Mouse (Mus musculus): ENCODE results near the gene Rnf41. TPM values are rescaled to one million over a fixed set of nuclear protein-coding genes. Genes with fewer than 3 reads are reported as not detected.
A peak's percentile ranks its signal among the peaks of the same experiment; 100 is the strongest.

Gene Rnf41
- polyA plus RNA-seq, 1 experiment = 23.0 TPM

GRCm38 (mm10) chr10:128396716-128397264 lies 14.7 kb upstream of the Rnf41 start:
- no peak overlapping the region for H3K4me3 ChIP-seq (ENCODE audit: low read depth, low read length)
- H3K27ac ChIP-seq (ENCODE audit: insufficient read depth, low read depth, low read length) = no peak overlapping the region
- H3K36me3 ChIP-seq (ENCODE audit: control insufficient read depth, insufficient read depth, low read length) = peaks cover 16% of the 10 kb centered on the region
- no peak for TF ChIP-seq CTCF (IDR thresholded peaks at IDR 0.05; ENCODE audit: extremely low read depth, insufficient read length, insufficient replicate concordance, low read depth, low read length)
- TF ChIP-seq POLR2A (IDR thresholded peaks at IDR 0.05; ENCODE audit: low read depth, low read length) = no peak
- WGBS = 59% methylated on average over 10 of the region's 10 CpGs
- no peaks in the 10 kb centered on the region for H3K27me3 ChIP-seq (ENCODE audit: control insufficient read depth, insufficient read depth, low read length)
- peaks cover 14% of the 10 kb centered on the region for H3K4me1 ChIP-seq (ENCODE audit: control insufficient read depth, insufficient read depth, insufficient read length, low read length)

GRCm38 (mm10) chr10:128397466-128397865 lies 14.0 kb upstream of the Rnf41 start:
- WGBS = 44% methylated on average over 7 of the region's 7 CpGs
- Histone ChIP-seq H3K4me3 (ENCODE audit: low read depth, low read length) (no peak overlapping the region), H3K27ac (ENCODE audit: insufficient read depth, low read depth, low read length) (no peak overlapping the region), H3K27me3 (ENCODE audit: control insufficient read depth, insufficient read depth, low read length) (no peaks in the 10 kb centered on the region), H3K36me3 (ENCODE audit: control insufficient read depth, insufficient read depth, low read length) (peaks cover 10% of the 10 kb centered on the region), H3K4me1 (ENCODE audit: control insufficient read depth, insufficient read depth, insufficient read length, low read length) (peaks cover 14% of the 10 kb centered on the region)
- TF ChIP-seq POLR2A (IDR thresholded peaks at IDR 0.05; ENCODE audit: low read depth, low read length) (no peak), CTCF (IDR thresholded peaks at IDR 0.05; ENCODE audit: extremely low read depth, insufficient read length, insufficient replicate concordance, low read depth, low read length) (no peak)

- Histone ChIP-seq H3K4me3 (ENCODE audit: low read depth, low read length) (peak overlapping the region; percentile 60), H3K27ac (ENCODE audit: insufficient read depth, low read depth, low read length) (peak overlapping the region; percentile 80), H3K4me1 (ENCODE audit: control insufficient read depth, insufficient read depth, insufficient read length, low read length) (peaks cover 14% of the 10 kb centered on the region)
These were observed 11.1 kb upstream of the Rnf41 start for GRCm38 (mm10) chr10:128400338-128400737.

GRCm38 (mm10) chr10:128401056-128401455 lies 10.4 kb upstream of the Rnf41 start, which contains the start of gene Slc39a5:
Gene Slc39a5, minus strand, starts transcription at chr10:128401229.
- TF ChIP-seq CTCF (IDR thresholded peaks at IDR 0.05; ENCODE audit: extremely low read depth, insufficient read length, insufficient replicate concordance, low read depth, low read length) = no peak
- peak; percentile 20; the same call in 1 of the 2 replicates for TF ChIP-seq POLR2A (IDR thresholded peaks at IDR 0.05; ENCODE audit: low read depth, low read length)
- peaks cover 10% of the 10 kb centered on the region for H3K36me3 ChIP-seq (ENCODE audit: control insufficient read depth, insufficient read depth, low read length)
- H3K27ac ChIP-seq (ENCODE audit: insufficient read depth, low read depth, low read length) = peak within 1 kb of the TSS; percentile 80
- 8% methylated on average over 2 of the region's 2 CpGs for WGBS
- H3K27me3 ChIP-seq (ENCODE audit: control insufficient read depth, insufficient read depth, low read length) = no peaks in the 10 kb centered on the region
- peak within 1 kb of the TSS; percentile 60 for H3K4me3 ChIP-seq (ENCODE audit: low read depth, low read length)
- peaks cover 11% of the 10 kb centered on the region for H3K4me1 ChIP-seq (ENCODE audit: control insufficient read depth, insufficient read depth, insufficient read length, low read length)

More at GRCm38 (mm10) chr10:128400338-128400737, 11.1 kb upstream of the Rnf41 start:
- Histone ChIP-seq H3K27me3 (ENCODE audit: control insufficient read depth, insufficient read depth, low read length) (no peaks in the 10 kb centered on the region), H3K36me3 (ENCODE audit: control insufficient read depth, insufficient read depth, low read length) (peaks cover 7% of the 10 kb centered on the region; the same call in 1 of the 2 replicates)
- WGBS = 23% methylated on average over 5 of the region's 5 CpGs
- TF ChIP-seq POLR2A (IDR thresholded peaks at IDR 0.05; ENCODE audit: low read depth, low read length) (no peak), CTCF (IDR thresholded peaks at IDR 0.05; ENCODE audit: extremely low read depth, insufficient read length, insufficient replicate concordance, low read depth, low read length) (no peak)

- WGBS = 63% methylated on average over 9 of the region's 9 CpGs
These were observed 9.8 kb upstream of the Rnf41 start for GRCm38 (mm10) chr10:128401638-128402037.

GRCm38 (mm10) chr10:128403931-128404330 lies 7.5 kb upstream of the Rnf41 start:
- 87% methylated on average over 7 of the region's 7 CpGs for WGBS
- TF ChIP-seq CTCF (IDR thresholded peaks at IDR 0.05; ENCODE audit: extremely low read depth, insufficient read length, insufficient replicate concordance, low read depth, low read length) = no peak
- TF ChIP-seq POLR2A (IDR thresholded peaks at IDR 0.05; ENCODE audit: low read depth, low read length) = no peak
- no peak overlapping the region for H3K4me3 ChIP-seq (ENCODE audit: low read depth, low read length)

More at GRCm38 (mm10) chr10:128401638-128402037, 9.8 kb upstream of the Rnf41 start:
- Histone ChIP-seq H3K4me3 (ENCODE audit: low read depth, low read length) (no peak overlapping the region), H3K36me3 (ENCODE audit: control insufficient read depth, insufficient read depth, low read length) (peaks cover 12% of the 10 kb centered on the region), H3K27ac (ENCODE audit: insufficient read depth, low read depth, low read length) (no peak overlapping the region), H3K4me1 (ENCODE audit: control insufficient read depth, insufficient read depth, insufficient read length, low read length) (peaks cover 11% of the 10 kb centered on the region), H3K27me3 (ENCODE audit: control insufficient read depth, insufficient read depth, low read length) (no peaks in the 10 kb centered on the region)
- TF ChIP-seq POLR2A (IDR thresholded peaks at IDR 0.05; ENCODE audit: low read depth, low read length) (no peak), CTCF (IDR thresholded peaks at IDR 0.05; ENCODE audit: extremely low read depth, insufficient read length, insufficient replicate concordance, low read depth, low read length) (no peak)

GRCm38 (mm10) chr10:128408591-128409535 lies 2.6 kb upstream of the Rnf41 start:
- Histone ChIP-seq H3K27ac (ENCODE audit: insufficient read depth, low read depth, low read length) (peak overlapping the region; percentile 26; the same call in 1 of the 2 replicates), H3K27me3 (ENCODE audit: control insufficient read depth, insufficient read depth, low read length) (no peaks in the 10 kb centered on the region), H3K4me3 (ENCODE audit: low read depth, low read length) (peak overlapping the region; percentile 73), H3K36me3 (ENCODE audit: control insufficient read depth, insufficient read depth, low read length) (peaks cover 12% of the 10 kb centered on the region), H3K4me1 (ENCODE audit: control insufficient read depth, insufficient read depth, insufficient read length, low read length) (peaks cover 14% of the 10 kb centered on the region; the same call in 1 of the 2 replicates)
- TF ChIP-seq POLR2A (IDR thresholded peaks at IDR 0.05; ENCODE audit: low read depth, low read length) (no peak), CTCF (IDR thresholded peaks at IDR 0.05; ENCODE audit: extremely low read depth, insufficient read length, insufficient replicate concordance, low read depth, low read length) (no peak)
- WGBS = 14% methylated on average over 35 of the region's 35 CpGs

More at GRCm38 (mm10) chr10:128403931-128404330, 7.5 kb upstream of the Rnf41 start:
- peaks cover 15% of the 10 kb centered on the region for H3K36me3 ChIP-seq (ENCODE audit: control insufficient read depth, insufficient read depth, low read length)
- no peak overlapping the region for H3K27ac ChIP-seq (ENCODE audit: insufficient read depth, low read depth, low read length)
- no peaks in the 10 kb centered on the region for H3K27me3 ChIP-seq (ENCODE audit: control insufficient read depth, insufficient read depth, low read length)
- peaks cover 9% of the 10 kb centered on the region for H3K4me1 ChIP-seq (ENCODE audit: control insufficient read depth, insufficient read depth, insufficient read length, low read length)
